Mouse (Mus musculus) small intestine, adult 2 months (tissue): ENCODE measurements around the gene Kcna2.

Experiments
- CTCF ChIP-seq: fragments of 200-500 bp; IDR thresholded peaks from 2 replicates; pipeline ENCODE4 v1.5.1; 2012; ENCODE audit warnings: low read depth, mild to moderate bottlenecking, control low read depth, inconsistent platforms, low read length, moderate library complexity, mixed read lengths; ENCODE audit not compliant: insufficient replicate concordance, insufficient read length; ENCODE audit errors: extremely low read depth
- POLR2A ChIP-seq: fragments of 200-500 bp; IDR thresholded peaks from 2 replicates; pipeline ENCODE4 v1.6.1; 2012; ENCODE audit warnings: low read depth, mild to moderate bottlenecking, control low read depth, inconsistent platforms, low read length, moderate library complexity

DNA sequence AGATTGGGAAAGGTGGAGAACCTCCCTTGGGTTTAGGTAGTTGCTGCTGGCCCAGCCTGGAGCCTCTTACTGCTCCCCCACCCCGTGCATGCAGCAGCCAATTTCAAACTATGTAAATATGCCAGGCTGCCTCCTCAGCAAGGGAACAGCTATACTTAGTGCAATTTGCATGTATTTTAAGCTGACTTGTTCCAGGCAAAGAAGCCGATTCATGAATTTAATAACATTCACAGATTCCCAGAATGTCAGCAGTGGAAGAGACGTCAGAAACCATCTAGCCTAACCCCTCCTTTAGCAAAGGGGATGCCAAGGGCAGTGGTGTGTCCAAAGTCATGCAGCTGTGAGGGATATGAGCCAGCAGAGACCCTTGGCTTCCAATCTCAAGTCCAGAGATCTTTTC is 27.5 kb downstream of the Kcna2 start:
- no peak for TF ChIP-seq POLR2A
- no peak for TF ChIP-seq CTCF
